Mouse (Mus musculus) heart, postnatal 4 days (tissue): ENCODE measurements around the gene Anapc15-ps. TPM values are rescaled to one million over a fixed set of nuclear protein-coding genes. Genes with fewer than 3 reads are reported as not detected.

Source experiments
- DNase-seq: peaks from one replicate; pipeline ENCODE4 v3.0.0; 2021
- total RNA-seq, 2 experiments: library from RNA; stranded (reverse); gene quantifications; 2 replicates each; pipeline ENCODE4 v1.2.3; 2021

The Anapc15-ps gene
- total RNA-seq, 2 experiments from 2014 or later = not detected

GRCm38 (mm10) chr10:95628338-95628737 is 44.9 kb downstream of the Anapc15-ps start:
- DNase-seq = no peak

DNA sequence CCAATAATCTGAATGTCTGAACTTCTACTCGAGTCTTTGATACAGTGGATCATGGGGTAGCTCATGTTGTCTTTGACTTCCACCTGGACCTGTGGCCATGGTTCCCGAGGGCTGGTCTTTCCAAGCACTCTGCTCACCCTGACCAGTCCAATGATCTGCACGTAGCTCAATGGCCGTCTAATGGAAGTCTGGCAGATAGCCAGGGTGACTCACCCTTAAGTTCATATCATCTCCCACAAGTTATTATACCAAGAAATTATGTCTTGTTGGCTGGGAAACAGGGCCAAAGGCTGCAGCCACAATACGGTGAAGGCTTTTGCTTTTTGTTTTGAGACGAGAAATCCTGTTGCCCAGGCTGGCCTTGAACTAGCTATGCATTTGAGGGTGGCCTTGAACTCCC is 45.9 kb downstream of the Anapc15-ps start:
- no peak for DNase-seq

GRCm38 (mm10) chr10:95625300-95625699 is 48.0 kb downstream of the Anapc15-ps start:
- no peak for DNase-seq

DNA sequence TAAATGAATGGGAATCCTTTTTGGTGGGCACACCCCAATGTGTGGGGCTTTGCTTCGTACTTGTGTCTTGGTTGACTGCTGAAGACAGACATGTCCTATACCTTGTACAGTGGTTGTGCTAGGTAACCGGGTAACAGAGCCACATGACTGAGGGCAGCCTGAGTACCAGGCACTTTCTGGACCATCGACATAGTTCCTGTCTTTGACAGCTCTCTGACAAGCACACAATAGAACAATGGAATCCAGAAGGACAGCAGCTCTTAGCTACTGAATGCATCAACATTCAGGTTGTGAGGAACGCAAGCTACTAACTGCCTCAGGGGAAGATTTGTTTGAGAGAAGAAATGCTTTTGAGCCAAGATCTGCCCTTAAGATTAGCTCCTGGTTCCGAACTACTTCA is 49.2 kb downstream of the Anapc15-ps start:
- DNase-seq = no peak

GRCm38 (mm10) chr10:95623518-95623905 is 49.7 kb downstream of the Anapc15-ps start:
- no peak for DNase-seq

Other genes with a start within 250 kb of the Anapc15-ps start
- 100 to 1,000 TPM; 284 to 300 TPM for gene Mrpl42, start 171.5 kb downstream of the Anapc15-ps start, total RNA-seq
- 100 to 1,000 TPM; 143 to 146 TPM for gene Ube2n, start 158.3 kb downstream of the Anapc15-ps start, total RNA-seq
- gene Nudt4, start 109.3 kb downstream of the Anapc15-ps start, total RNA-seq = 100 to 1,000 TPM; 201 to 218 TPM
- under 1 TPM; 0.19 to 0.61 TPM for gene Gm33543, start 169.5 kb upstream of the Anapc15-ps start, total RNA-seq